Mouse (Mus musculus): ENCODE measurements around the gene Gm28047.

Gm28047 gene

GRCm38 (mm10) chr15:102499370-102499769 is 125.5 kb downstream of the Gm28047 start:
- no peak for DNase-seq (ENCODE audit: low read depth, low spot score)

DNA sequence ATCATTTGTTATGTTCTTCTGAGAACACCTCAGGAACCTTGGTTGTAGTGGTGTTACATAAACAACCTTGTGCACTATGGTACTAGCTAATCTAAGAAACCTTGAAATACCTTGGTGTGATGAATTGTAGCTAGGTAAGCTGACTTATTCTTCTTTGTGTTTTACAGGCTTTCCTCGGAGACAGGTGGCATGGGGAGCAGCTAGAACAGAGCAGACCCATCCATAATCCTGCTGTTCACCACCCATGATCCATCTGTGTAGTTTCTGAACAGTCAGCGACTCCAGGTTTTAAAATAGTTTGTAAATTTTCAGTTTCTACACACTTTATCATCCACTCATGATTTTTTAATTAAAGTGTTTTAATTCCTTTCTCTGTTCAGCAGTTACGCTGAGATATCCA is 126.5 kb downstream of the Gm28047 start:
- DNase-seq (ENCODE audit: low read depth, low spot score), result no peak

DNA sequence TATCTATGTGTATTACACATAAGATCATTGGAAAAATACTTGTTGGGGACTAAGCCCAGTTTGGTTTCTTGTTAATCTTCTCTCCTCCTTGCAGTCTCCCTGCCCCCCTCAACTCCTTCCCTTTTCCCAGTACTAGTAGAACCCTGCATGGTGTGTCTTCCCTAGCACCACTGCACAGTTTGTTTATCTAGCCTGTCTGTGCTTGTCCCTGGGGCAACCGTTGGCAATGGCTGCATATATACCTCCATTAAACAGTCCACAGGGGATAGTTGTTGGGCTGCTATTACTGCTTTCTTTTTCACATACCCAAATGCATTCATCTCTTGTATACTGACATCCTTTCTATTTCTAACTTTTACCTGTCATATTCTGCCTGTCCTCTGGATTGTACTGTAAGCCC is 137.2 kb downstream of the Gm28047 start:
- DNase-seq (ENCODE audit: low read depth, low spot score), result no peak

DNA sequence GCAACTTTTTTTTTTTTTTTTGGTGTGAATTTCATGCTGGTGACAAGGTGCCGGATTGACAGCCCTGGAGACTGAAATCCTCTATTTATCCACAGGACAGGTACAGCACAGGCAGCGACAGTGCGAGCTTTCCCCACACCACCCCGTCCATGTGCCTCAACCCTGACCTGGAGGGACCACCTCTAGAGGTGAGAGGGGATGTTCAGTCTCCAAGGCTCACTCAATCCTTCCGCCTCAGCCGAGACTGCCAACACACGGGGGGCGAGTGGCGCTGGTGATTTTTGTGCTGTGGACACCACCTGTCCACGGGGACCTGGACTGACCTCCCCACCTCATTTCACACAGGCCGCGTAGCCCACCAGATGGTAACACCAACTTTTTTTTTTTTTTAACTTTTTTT is 139.0 kb downstream of the Gm28047 start:
- no peak for DNase-seq (ENCODE audit: low read depth, low spot score)

DNA sequence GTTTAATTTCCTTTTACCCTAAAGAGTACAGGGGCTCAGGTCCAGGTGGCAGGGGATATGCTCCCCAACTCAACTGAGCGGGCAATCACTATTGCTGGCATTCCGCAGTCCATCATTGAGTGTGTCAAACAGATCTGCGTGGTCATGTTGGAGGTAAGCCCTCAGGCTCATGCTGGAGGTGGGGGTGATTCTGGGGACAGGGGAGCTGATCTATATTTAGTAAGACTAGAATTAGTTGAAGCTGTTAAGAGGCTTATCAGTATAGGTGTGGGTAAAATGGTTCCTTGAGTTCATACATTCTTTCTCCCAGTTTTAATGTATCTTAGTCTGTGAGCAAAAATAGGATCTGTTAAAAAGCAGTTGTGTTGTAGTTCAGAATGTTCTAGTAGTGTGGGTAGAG is 141.7 kb downstream of the Gm28047 start:
- no peak for DNase-seq (ENCODE audit: low read depth, low spot score)

DNA sequence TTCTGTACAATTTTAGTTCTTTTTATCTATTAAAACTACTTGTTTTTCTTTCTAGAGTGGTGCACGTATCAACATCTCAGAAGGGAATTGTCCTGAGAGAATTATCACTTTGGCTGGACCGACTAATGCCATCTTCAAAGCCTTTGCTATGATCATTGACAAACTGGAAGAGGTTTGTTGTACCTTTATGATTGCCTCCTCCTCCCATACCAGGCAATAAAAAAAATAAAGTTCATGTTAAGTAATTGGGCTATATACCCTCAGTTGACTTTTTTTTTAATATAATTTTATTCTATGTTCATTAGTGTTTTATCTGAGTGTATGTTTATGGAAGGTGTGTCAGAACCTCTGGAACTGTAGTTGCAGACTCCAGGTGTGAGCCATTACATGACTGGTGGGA is 150.3 kb downstream of the Gm28047 start:
- no peak for DNase-seq (ENCODE audit: low read depth, low spot score)

All from mesoderm, embryonic 11.5 days (tissue).